Mouse (Mus musculus): ENCODE data around the gene Bicdl1. TPM values are rescaled to one million over a fixed set of nuclear protein-coding genes. Genes with fewer than 3 reads are reported as not detected.
A peak's percentile ranks its signal among the peaks of the same experiment; 100 is the strongest.

The Bicdl1 gene
- polyA plus RNA-seq, 1 experiment from 2014 or later, result 12.3 TPM

DNA sequence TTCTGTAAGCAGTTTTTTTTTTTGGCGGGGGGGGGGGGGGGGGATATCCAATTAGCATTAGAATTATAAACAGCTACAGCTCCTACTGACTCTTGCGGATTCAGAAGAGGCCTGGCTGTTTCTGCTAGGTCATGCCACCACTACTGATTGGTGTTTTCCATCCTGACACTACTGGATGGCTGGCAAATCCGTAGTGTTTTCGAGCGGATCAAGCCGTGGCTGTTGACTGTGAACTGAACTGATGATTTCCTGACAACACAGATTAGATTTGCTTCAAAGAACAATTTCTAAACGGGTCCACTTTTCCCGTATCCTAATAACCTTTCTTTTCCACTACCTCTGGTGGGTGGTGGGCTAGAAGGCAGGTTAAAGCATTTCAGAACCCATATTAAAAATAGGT lies 16.9 kb upstream of the Bicdl1 start:
- no peak for DNase-seq (ENCODE audit: low spot score)
- H3K27me3 ChIP-seq (ENCODE audit: insufficient read depth, low read length), result no peaks in the 10 kb centered on the region
- no peaks in the 10 kb centered on the region for H3K36me3 ChIP-seq (ENCODE audit: insufficient read depth, low read length)
- H3K9me3 ChIP-seq (replicated peaks; ENCODE audit: low read length), result no peaks in the 10 kb centered on the region
- H3K4me3 ChIP-seq (replicated peaks; ENCODE audit: low read depth, low read length), result no peak overlapping the region
- H3K4me1 ChIP-seq (replicated peaks; ENCODE audit: insufficient read depth, low read length), result no peaks in the 10 kb centered on the region
- H3K4me2 ChIP-seq (ENCODE audit: low read length), result no peak overlapping the region
- no peak for ATAC-seq (replicated peaks; ENCODE audit: low FRiP score, low read depth)
- 67% methylated on average over 8 of the region's 8 CpGs for WGBS
- TF ChIP-seq CTCF (IDR thresholded peaks at IDR 0.05; ENCODE audit: low read depth), result no peak
- no peak overlapping the region for H3K27ac ChIP-seq
- H3K9ac ChIP-seq (ENCODE audit: low read depth, low read length), result no peak overlapping the region

DNA sequence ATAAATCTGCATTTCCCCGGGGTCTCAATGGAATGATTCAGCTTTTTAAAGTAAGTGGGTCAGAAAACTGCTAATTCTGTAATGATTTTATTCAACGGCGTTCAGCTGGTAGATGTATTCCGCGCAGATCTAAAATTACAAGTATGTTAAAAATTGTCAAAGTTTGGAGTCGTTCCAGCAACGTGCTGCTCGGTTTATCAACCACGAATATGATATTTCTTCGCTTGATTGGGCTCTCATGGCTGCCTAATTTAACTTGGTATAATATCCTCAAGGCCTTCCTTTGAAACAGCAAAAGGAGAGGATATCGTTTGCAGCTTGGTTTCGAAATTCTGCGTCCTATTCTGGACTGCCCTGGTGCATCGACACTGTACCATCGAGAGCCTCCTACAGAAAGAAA lies 13.9 kb upstream of the Bicdl1 start:
- Histone ChIP-seq H3K27ac (no peak overlapping the region), H3K4me3 (replicated peaks; ENCODE audit: low read depth, low read length) (no peak overlapping the region), H3K4me2 (ENCODE audit: low read length) (no peak overlapping the region), H3K4me1 (replicated peaks; ENCODE audit: insufficient read depth, low read length) (no peaks in the 10 kb centered on the region), H3K9me3 (replicated peaks; ENCODE audit: low read length) (no peaks in the 10 kb centered on the region), H3K36me3 (ENCODE audit: insufficient read depth, low read length) (no peaks in the 10 kb centered on the region), H3K9ac (ENCODE audit: low read depth, low read length) (no peak overlapping the region), H3K27me3 (ENCODE audit: insufficient read depth, low read length) (no peaks in the 10 kb centered on the region)
- ATAC-seq (replicated peaks; ENCODE audit: low FRiP score, low read depth) (no peak), DNase-seq (ENCODE audit: low spot score) (no peak)
- no peak for TF ChIP-seq CTCF (IDR thresholded peaks at IDR 0.05; ENCODE audit: low read depth)
- 68% methylated on average over 15 of the region's 15 CpGs for WGBS

DNA sequence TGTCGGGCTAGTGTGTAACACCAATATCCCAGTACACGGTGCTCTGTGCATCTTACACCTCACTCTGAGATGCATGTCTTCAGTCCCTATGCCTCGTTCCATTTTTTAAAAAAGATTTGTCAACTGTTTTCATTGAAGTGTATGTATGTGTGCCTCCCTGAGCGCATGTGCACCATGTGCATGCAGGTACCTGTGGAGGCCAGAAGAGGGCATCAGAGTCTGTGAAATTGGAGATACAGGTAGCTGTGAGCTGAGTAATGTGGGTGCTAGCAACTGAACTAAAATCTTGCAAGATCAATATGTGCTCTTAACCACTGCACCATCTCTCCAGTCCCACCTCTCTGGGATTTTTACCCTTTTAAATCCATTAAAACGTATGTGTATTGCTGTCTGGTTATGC lies 6.6 kb upstream of the Bicdl1 start:
- DNase-seq (ENCODE audit: low spot score), result no peak
- H3K27me3 ChIP-seq (ENCODE audit: insufficient read depth, low read length), result no peaks in the 10 kb centered on the region
- H3K4me2 ChIP-seq (ENCODE audit: low read length), result no peak overlapping the region
- no peak for TF ChIP-seq CTCF (IDR thresholded peaks at IDR 0.05; ENCODE audit: low read depth)
- 92% methylated on average over 5 of the region's 5 CpGs for WGBS
- no peaks in the 10 kb centered on the region for H3K36me3 ChIP-seq (ENCODE audit: insufficient read depth, low read length)
- no peak overlapping the region for H3K9ac ChIP-seq (ENCODE audit: low read depth, low read length)
- no peak overlapping the region for H3K4me3 ChIP-seq (replicated peaks; ENCODE audit: low read depth, low read length)
- ATAC-seq (replicated peaks; ENCODE audit: low FRiP score, low read depth), result no peak
- no peaks in the 10 kb centered on the region for H3K4me1 ChIP-seq (replicated peaks; ENCODE audit: insufficient read depth, low read length)
- no peak overlapping the region for H3K27ac ChIP-seq
- no peaks in the 10 kb centered on the region for H3K9me3 ChIP-seq (replicated peaks; ENCODE audit: low read length)

DNA sequence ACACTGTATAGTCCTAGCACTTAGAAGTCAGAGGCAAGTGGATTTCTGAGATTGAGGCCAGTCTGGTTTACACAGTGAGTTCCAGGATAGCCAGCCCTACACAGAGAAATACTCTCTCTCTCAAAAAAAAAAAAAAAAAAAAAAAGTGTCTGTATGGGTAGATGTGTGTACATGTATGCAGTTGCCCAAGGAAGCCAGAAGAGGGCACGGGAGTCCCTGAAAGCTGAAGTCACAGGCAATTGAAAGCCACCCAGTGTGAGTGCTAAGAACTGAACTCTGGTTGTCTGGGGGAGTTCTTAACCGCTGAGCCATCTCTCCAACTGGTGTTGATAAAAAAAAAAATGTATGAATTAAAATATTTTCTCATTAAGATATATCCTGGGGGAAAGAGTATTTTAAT lies 3.1 kb upstream of the Bicdl1 start:
- DNase-seq (ENCODE audit: low spot score), result no peak
- no peak for ATAC-seq (replicated peaks; ENCODE audit: low FRiP score, low read depth)
- H3K4me1 ChIP-seq (replicated peaks; ENCODE audit: insufficient read depth, low read length), result peaks cover 12% of the 10 kb centered on the region; the same call in 1 of the 2 replicates
- no peak overlapping the region for H3K27ac ChIP-seq
- H3K4me2 ChIP-seq (ENCODE audit: low read length), result no peak overlapping the region
- H3K9ac ChIP-seq (ENCODE audit: low read depth, low read length), result no peak overlapping the region
- WGBS, result 83% methylated on average over 2 of the region's 2 CpGs
- H3K4me3 ChIP-seq (replicated peaks; ENCODE audit: low read depth, low read length), result no peak overlapping the region
- H3K9me3 ChIP-seq (replicated peaks; ENCODE audit: low read length), result no peaks in the 10 kb centered on the region
- H3K27me3 ChIP-seq (ENCODE audit: insufficient read depth, low read length), result peaks cover 12% of the 10 kb centered on the region; the same call in 1 of the 2 replicates
- H3K36me3 ChIP-seq (ENCODE audit: insufficient read depth, low read length), result no peaks in the 10 kb centered on the region
- TF ChIP-seq CTCF (IDR thresholded peaks at IDR 0.05; ENCODE audit: low read depth), result peak; percentile 26; the same call in 1 of the 2 replicates

- peak; percentile 86 for DNase-seq (ENCODE audit: low spot score)
- peaks cover 12% of the 10 kb centered on the region; the same call in 1 of the 2 replicates for H3K4me1 ChIP-seq (replicated peaks; ENCODE audit: insufficient read depth, low read length)
- peak overlapping the region; percentile 50 for H3K4me3 ChIP-seq (replicated peaks; ENCODE audit: low read depth, low read length)
- H3K4me2 ChIP-seq (ENCODE audit: low read length), result peak overlapping the region; percentile 99
- peak; percentile 45 for ATAC-seq (replicated peaks; ENCODE audit: low FRiP score, low read depth)
- H3K9ac ChIP-seq (ENCODE audit: low read depth, low read length), result no peak overlapping the region
- H3K9me3 ChIP-seq (replicated peaks; ENCODE audit: low read length), result no peaks in the 10 kb centered on the region
- no peak overlapping the region for H3K27ac ChIP-seq
- H3K36me3 ChIP-seq (ENCODE audit: insufficient read depth, low read length), result no peaks in the 10 kb centered on the region
- TF ChIP-seq CTCF (IDR thresholded peaks at IDR 0.05; ENCODE audit: low read depth), result peak; percentile 66
- WGBS, result 1% methylated on average over 9 of the region's 9 CpGs
- H3K27me3 ChIP-seq (ENCODE audit: insufficient read depth, low read length), result peaks cover 16% of the 10 kb centered on the region; the same call in 1 of the 2 replicates
Measured at GRCm38 (mm10) chr5:115732849-115733216, 1.4 kb upstream of the Bicdl1 start.

- no peaks in the 10 kb centered on the region for H3K36me3 ChIP-seq (ENCODE audit: insufficient read depth, low read length)
- no peaks in the 10 kb centered on the region for H3K9me3 ChIP-seq (replicated peaks; ENCODE audit: low read length)
- peak overlapping the region; percentile 37; the same call in 1 of the 2 replicates for H3K9ac ChIP-seq (ENCODE audit: low read depth, low read length)
- peaks cover 12% of the 10 kb centered on the region; the same call in 1 of the 2 replicates for H3K4me1 ChIP-seq (replicated peaks; ENCODE audit: insufficient read depth, low read length)
- under 1% methylated on average over 78 of the region's 91 CpGs for WGBS
- DNase-seq (ENCODE audit: low spot score) (peak; percentile 80), ATAC-seq (replicated peaks; ENCODE audit: low FRiP score, low read depth) (peak; percentile 92)
- H3K27me3 ChIP-seq (ENCODE audit: insufficient read depth, low read length), result peaks cover 16% of the 10 kb centered on the region; the same call in 1 of the 2 replicates
- TF ChIP-seq CTCF (IDR thresholded peaks at IDR 0.05; ENCODE audit: low read depth), result no peak
- H3K27ac ChIP-seq, result peak overlapping the region; percentile 70
- H3K4me3 ChIP-seq (replicated peaks; ENCODE audit: low read depth, low read length), result peak overlapping the region; percentile 50
- H3K4me2 ChIP-seq (ENCODE audit: low read length), result peak overlapping the region; percentile 99
Measured at GRCm38 (mm10) chr5:115732176-115732848, 891 bp upstream of the Bicdl1 start.

All from kidney, postnatal 0 days (tissue).